Mouse (Mus musculus) E14TG2a.4 (cell line): ENCODE data around the gene Vps8.

Source experiments
- CTCF ChIP-seq: conservative IDR thresholded peaks from 2 replicates; pipeline ENCODE4 v1.5.1; 2014; ENCODE audit warnings: low read length
- NANOG ChIP-seq: IDR thresholded peaks from 2 replicates; pipeline ENCODE4 v1.6.1; 2014; ENCODE audit warnings: borderline replicate concordance, low read length, mixed read lengths

DNA sequence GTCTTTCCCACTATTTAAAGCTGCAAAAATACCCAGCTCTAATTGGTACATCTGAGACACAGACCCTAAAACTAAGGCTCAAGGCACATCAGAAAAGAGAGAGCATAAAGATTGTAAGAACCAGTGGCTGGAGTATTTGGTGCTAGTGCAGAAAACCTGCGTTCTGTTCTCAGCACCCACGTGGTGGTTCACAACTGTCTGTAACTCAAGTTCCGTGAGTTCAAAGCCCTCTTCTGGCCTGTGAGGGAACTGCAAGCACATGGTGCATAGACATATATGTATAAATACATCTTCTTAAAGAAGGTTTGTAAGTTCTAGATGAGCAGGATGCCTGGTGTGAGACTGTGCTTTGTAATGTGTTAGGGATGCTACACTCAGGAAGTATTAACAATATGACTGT, 8.7 kb downstream of the Vps8 start:
- TF ChIP-seq CTCF (peak; percentile 63), NANOG (no peak)
